Mouse (Mus musculus) heart, adult 2 months (tissue): ENCODE data around the gene Tnp2.

Experiments used
- CTCF ChIP-seq: fragments of 200-600 bp; IDR thresholded peaks from 2 replicates; pipeline ENCODE4 v1.8.1; 2022; ENCODE audit warnings: antibody characterized with exemption, mild to moderate bottlenecking, moderate library complexity
- EP300 ChIP-seq: fragments of 200-500 bp; IDR thresholded peaks from 2 replicates; pipeline ENCODE4 v1.6.1; 2011; ENCODE audit warnings: low read depth, low read length, control low read depth; ENCODE audit not compliant: insufficient read depth

- TF ChIP-seq CTCF (no peak), EP300 (no peak)
These were observed 5.0 kb downstream of the Tnp2 start for GRCm38 (mm10) chr16:10783451-10783850.
